Mouse (Mus musculus): Measurements from ENCODE around the gene Oas1a. TPM values are rescaled to one million over a fixed set of nuclear protein-coding genes. Genes with fewer than 3 reads are reported as not detected.

Gene Oas1a
- polyA plus RNA-seq, 1 experiment from 2014 or later: 0.70 TPM

- DNase-seq (ENCODE audit: low spot score): no peak
- no peak overlapping the region for H3K4me3 ChIP-seq (ENCODE audit: low read depth, low read length)
- no peaks in the 10 kb centered on the region for H3K36me3 ChIP-seq (ENCODE audit: control insufficient read depth, insufficient read depth, low read length)
- no peaks in the 10 kb centered on the region for H3K27me3 ChIP-seq (ENCODE audit: control insufficient read depth, insufficient read depth, low read length)
- no peak overlapping the region for H3K4me2 ChIP-seq (ENCODE audit: low read depth)
- no peaks in the 10 kb centered on the region for H3K9me3 ChIP-seq (ENCODE audit: control insufficient read depth, low read length)
- no peak overlapping the region for H3K27ac ChIP-seq (ENCODE audit: low read depth, low read length)
- no peak overlapping the region for H3K9ac ChIP-seq (ENCODE audit: low read length)
- 76% methylated on average over 7 of the region's 7 CpGs for WGBS
- no peak for ATAC-seq (ENCODE audit: insufficient read depth, low FRiP score, low TSS enrichment)
- H3K4me1 ChIP-seq (ENCODE audit: control insufficient read depth, insufficient read depth, low read length): no peaks in the 10 kb centered on the region
Observed at GRCm38 (mm10) chr5:120869436-120870015, 37.8 kb downstream of the Oas1a start.

DNA sequence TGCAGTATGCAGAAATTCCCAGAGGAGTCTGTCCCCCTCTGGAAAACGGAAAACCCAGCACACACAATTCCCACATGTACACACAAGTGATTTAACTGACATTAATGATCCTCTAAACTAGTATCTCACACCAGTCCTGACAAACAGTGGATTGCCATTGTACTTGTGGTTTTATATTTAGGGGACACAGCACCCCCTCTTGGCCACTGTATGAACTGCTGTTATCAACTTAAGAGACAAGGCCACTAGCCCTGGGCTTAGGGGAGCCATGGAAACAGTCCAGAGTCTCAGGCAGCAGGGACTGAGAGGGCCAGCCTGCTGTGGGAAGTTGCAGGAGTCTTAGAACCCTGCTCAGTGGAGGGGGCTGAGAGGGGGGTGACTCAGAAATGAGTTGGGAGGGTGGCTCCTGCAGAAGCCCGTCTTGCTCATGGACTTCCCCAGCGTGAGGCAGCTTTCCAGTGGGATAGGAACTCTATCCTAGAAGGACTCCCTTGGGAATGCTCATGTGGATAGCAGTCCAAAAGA, 41.9 kb downstream of the Oas1a start:
- Histone ChIP-seq H3K27me3 (ENCODE audit: control insufficient read depth, insufficient read depth, low read length) (no peaks in the 10 kb centered on the region), H3K9ac (ENCODE audit: low read length) (no peak overlapping the region), H3K27ac (ENCODE audit: low read depth, low read length) (no peak overlapping the region), H3K4me1 (ENCODE audit: control insufficient read depth, insufficient read depth, low read length) (no peaks in the 10 kb centered on the region), H3K9me3 (ENCODE audit: control insufficient read depth, low read length) (no peaks in the 10 kb centered on the region), H3K4me2 (ENCODE audit: low read depth) (no peak overlapping the region), H3K4me3 (ENCODE audit: low read depth, low read length) (no peak overlapping the region), H3K36me3 (ENCODE audit: control insufficient read depth, insufficient read depth, low read length) (no peaks in the 10 kb centered on the region)
- no peak for ATAC-seq (ENCODE audit: insufficient read depth, low FRiP score, low TSS enrichment)
- no peak for DNase-seq (ENCODE audit: low spot score)
- 64% methylated on average over 3 of the region's 3 CpGs for WGBS

DNA sequence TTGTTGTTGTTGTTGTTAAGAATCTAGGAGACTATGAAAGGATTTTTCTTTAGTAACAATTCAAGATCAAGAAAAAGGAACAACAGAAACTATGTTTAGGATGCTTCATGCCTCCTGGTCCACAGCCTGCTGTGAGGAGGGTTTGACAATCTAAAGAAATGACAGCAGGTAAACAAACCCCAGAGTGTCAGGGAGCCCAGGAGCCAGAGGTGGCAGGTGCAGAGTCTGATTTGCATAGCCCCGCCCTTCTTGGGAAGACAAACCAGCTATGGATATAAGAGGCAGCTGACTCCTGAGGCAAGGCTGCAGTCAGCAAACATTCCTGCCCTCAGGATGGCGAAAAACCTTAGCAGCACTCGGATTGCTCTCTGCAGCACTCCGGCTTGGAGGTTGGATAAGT, 46.2 kb downstream of the Oas1a start, which contains the start of gene Oas1h:
Gene Oas1h (plus strand): TSS at position 301 of the 400 bp plus-strand sequence.
- no peak within 1 kb of the TSS for H3K4me3 ChIP-seq (ENCODE audit: low read depth, low read length)
- WGBS: 56% methylated on average over 4 of the region's 4 CpGs
- no peaks in the 10 kb centered on the region for H3K27me3 ChIP-seq (ENCODE audit: control insufficient read depth, insufficient read depth, low read length)
- no peak within 1 kb of the TSS for H3K9ac ChIP-seq (ENCODE audit: low read length)
- no peaks in the 10 kb centered on the region for H3K4me1 ChIP-seq (ENCODE audit: control insufficient read depth, insufficient read depth, low read length)
- H3K27ac ChIP-seq (ENCODE audit: low read depth, low read length): no peak within 1 kb of the TSS
- no peaks in the 10 kb centered on the region for H3K36me3 ChIP-seq (ENCODE audit: control insufficient read depth, insufficient read depth, low read length)
- no peak for DNase-seq (ENCODE audit: low spot score)
- no peak for ATAC-seq (ENCODE audit: insufficient read depth, low FRiP score, low TSS enrichment)
- no peak within 1 kb of the TSS for H3K4me2 ChIP-seq (ENCODE audit: low read depth)
- no peaks in the 10 kb centered on the region for H3K9me3 ChIP-seq (ENCODE audit: control insufficient read depth, low read length)

DNA sequence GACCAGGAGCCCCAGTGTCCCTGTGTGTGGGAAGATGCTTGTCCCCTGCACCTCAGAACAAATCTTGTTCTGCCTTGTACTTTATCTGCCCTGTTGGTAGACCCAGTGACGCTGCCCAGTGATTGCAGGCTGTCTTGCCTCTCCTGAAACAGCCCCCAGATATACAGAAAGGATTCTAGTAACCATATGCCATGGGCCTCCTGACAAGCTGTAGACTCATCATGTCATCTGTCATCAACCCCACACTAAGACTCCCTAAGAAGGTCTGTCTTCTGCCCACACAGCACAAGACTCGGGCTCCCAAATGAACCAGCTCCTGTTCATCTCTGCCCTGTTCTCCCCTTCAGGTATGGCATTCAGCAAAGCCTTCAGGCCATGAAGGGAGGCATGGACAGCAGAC, 48.1 kb downstream of the Oas1a start:
- no peak overlapping the region for H3K27ac ChIP-seq (ENCODE audit: low read depth, low read length)
- no peaks in the 10 kb centered on the region for H3K36me3 ChIP-seq (ENCODE audit: control insufficient read depth, insufficient read depth, low read length)
- no peak overlapping the region for H3K4me2 ChIP-seq (ENCODE audit: low read depth)
- ATAC-seq (ENCODE audit: insufficient read depth, low FRiP score, low TSS enrichment): no peak
- no peaks in the 10 kb centered on the region for H3K27me3 ChIP-seq (ENCODE audit: control insufficient read depth, insufficient read depth, low read length)
- no peak for DNase-seq (ENCODE audit: low spot score)
- 80% methylated on average over 2 of the region's 2 CpGs for WGBS
- 0 out of 2 replicates have a peak, but pooled peaks cover 4% of the 10 kb centered on the region for H3K9me3 ChIP-seq (ENCODE audit: control insufficient read depth, low read length)
- no peaks in the 10 kb centered on the region for H3K4me1 ChIP-seq (ENCODE audit: control insufficient read depth, insufficient read depth, low read length)
- no peak overlapping the region for H3K9ac ChIP-seq (ENCODE audit: low read length)
- H3K4me3 ChIP-seq (ENCODE audit: low read depth, low read length): no peak overlapping the region

GRCm38 (mm10) chr5:120849601-120850136, 57.7 kb downstream of the Oas1a start:
- no peak overlapping the region for H3K4me2 ChIP-seq (ENCODE audit: low read depth)
- H3K27me3 ChIP-seq (ENCODE audit: control insufficient read depth, insufficient read depth, low read length): no peaks in the 10 kb centered on the region
- H3K4me3 ChIP-seq (ENCODE audit: low read depth, low read length): no peak overlapping the region
- H3K27ac ChIP-seq (ENCODE audit: low read depth, low read length): no peak overlapping the region
- ATAC-seq (ENCODE audit: insufficient read depth, low FRiP score, low TSS enrichment) (no peak), DNase-seq (ENCODE audit: low spot score) (peak; percentile 30)
- WGBS: 60% methylated on average over 3 of the region's 3 CpGs
- no peaks in the 10 kb centered on the region for H3K36me3 ChIP-seq (ENCODE audit: control insufficient read depth, insufficient read depth, low read length)
- H3K4me1 ChIP-seq (ENCODE audit: control insufficient read depth, insufficient read depth, low read length): no peaks in the 10 kb centered on the region
- H3K9me3 ChIP-seq (ENCODE audit: control insufficient read depth, low read length): 0 out of 2 replicates have a peak, but pooled peaks cover 4% of the 10 kb centered on the region
- H3K9ac ChIP-seq (ENCODE audit: low read length): no peak overlapping the region

DNA sequence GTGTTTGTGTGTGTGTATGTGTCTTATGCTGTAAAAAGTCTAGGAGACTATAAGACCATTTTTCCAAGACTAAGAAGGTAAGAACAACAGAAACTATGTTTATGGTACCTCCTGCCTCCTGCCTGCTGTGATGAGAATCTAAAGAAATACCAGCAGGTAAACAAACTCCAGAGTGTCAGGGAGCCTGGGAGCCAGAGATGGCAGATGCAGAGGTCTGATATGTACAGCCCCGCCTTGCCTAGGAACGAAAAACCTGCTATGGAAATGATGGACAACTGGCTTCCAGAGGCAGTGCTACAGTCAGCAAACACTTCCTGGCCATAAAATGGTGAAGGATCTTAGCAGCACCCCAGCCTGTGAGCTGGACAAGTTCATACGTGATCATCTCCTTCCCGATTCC, 60.3 kb downstream of the Oas1a start, which contains the start of gene Oas1f:
Gene Oas1f (plus strand): TSS at position 301 of the 400 bp plus-strand sequence.
- no peaks in the 10 kb centered on the region for H3K4me1 ChIP-seq (ENCODE audit: control insufficient read depth, insufficient read depth, low read length)
- no peaks in the 10 kb centered on the region for H3K36me3 ChIP-seq (ENCODE audit: control insufficient read depth, insufficient read depth, low read length)
- H3K9ac ChIP-seq (ENCODE audit: low read length): no peak within 1 kb of the TSS
- no peak within 1 kb of the TSS for H3K4me3 ChIP-seq (ENCODE audit: low read depth, low read length)
- WGBS: 84% methylated on average over 4 of the region's 4 CpGs
- no peak within 1 kb of the TSS for H3K27ac ChIP-seq (ENCODE audit: low read depth, low read length)
- no peaks in the 10 kb centered on the region for H3K27me3 ChIP-seq (ENCODE audit: control insufficient read depth, insufficient read depth, low read length)
- no peaks in the 10 kb centered on the region for H3K9me3 ChIP-seq (ENCODE audit: control insufficient read depth, low read length)
- DNase-seq (ENCODE audit: low spot score) (no peak), ATAC-seq (ENCODE audit: insufficient read depth, low FRiP score, low TSS enrichment) (no peak)
- H3K4me2 ChIP-seq (ENCODE audit: low read depth): no peak within 1 kb of the TSS

Small RNAs within 50 kb of the gene (microRNA-seq; reads per million reads assigned to microRNA genes)
- gene Gm22907: not detected

Other genes starting within 250 kb of the Oas1a start
- 7.0 and 7.4 TPM in 2 replicates for gene Dtx1, start 195.6 kb downstream of the Oas1a start, polyA plus RNA-seq (2014; fragmentation: Nextera tagmentation; extraction: Ambion mirVana)
- not detected in 2 replicates for gene Oas2, start 157.7 kb downstream of the Oas1a start, polyA plus RNA-seq (2014; fragmentation: Nextera tagmentation; extraction: Ambion mirVana)
- gene Oas3, start 129.9 kb downstream of the Oas1a start, polyA plus RNA-seq (2014; fragmentation: Nextera tagmentation; extraction: Ambion mirVana): 0.08 TPM in 1 of 2 replicates, not detected in the other
- 0.18 TPM in 1 of 2 replicates, not detected in the other for gene Oas1e, start 112.0 kb downstream of the Oas1a start, polyA plus RNA-seq (2014; fragmentation: Nextera tagmentation; extraction: Ambion mirVana)
- 0.21 and 0.23 TPM in 2 replicates for gene Oas1c, start 95.0 kb downstream of the Oas1a start, polyA plus RNA-seq (2014; fragmentation: Nextera tagmentation; extraction: Ambion mirVana)
- gene Oas1f, start 60.2 kb downstream of the Oas1a start, polyA plus RNA-seq (2014; fragmentation: Nextera tagmentation; extraction: Ambion mirVana): not detected in 2 replicates
- gene Oas1h, start 46.1 kb downstream of the Oas1a start, polyA plus RNA-seq (2014; fragmentation: Nextera tagmentation; extraction: Ambion mirVana): not detected in 2 replicates
- not detected in 2 replicates for gene Oas1g, start 19.9 kb downstream of the Oas1a start, polyA plus RNA-seq (2014; fragmentation: Nextera tagmentation; extraction: Ambion mirVana)
- gene Oas1d, start 7.0 kb upstream of the Oas1a start, polyA plus RNA-seq (2014; fragmentation: Nextera tagmentation; extraction: Ambion mirVana): not detected in 2 replicates
- gene Rph3a, start 102.6 kb upstream of the Oas1a start, polyA plus RNA-seq (2014; fragmentation: Nextera tagmentation; extraction: Ambion mirVana): 0.99 and 1.5 TPM in 2 replicates

All from neural tube, embryonic 11.5 days (tissue).